8 mouse cellular contexts compared by ENCODE assay signal in genomic region chr17:56183658-56184103, GRCm38 (mm10). TPM values are rescaled to one million over a fixed set of nuclear protein-coding genes. Genes with fewer than 3 reads are reported as not detected.
DNase-seq lines count a peak whose midpoint lies in the region; ATAC-seq lines count a peak whose summit lies in the region.

Mydgf (minus strand) TSS chr17:56183920.

- H3K9ac ChIP-seq in hindbrain, embryonic 11.5 days (ENCODE audit: low read depth, low read length): peak within 1 kb of the TSS; percentile 79

- ATAC-seq in hindbrain, embryonic 11.5 days (ENCODE audit: low FRiP score): peak; percentile 90

- WGBS in hindbrain, embryonic 11.5 days: under 1% methylated on average over 42 of the region's 47 CpGs

- H3K4me1 ChIP-seq in hindbrain, embryonic 11.5 days (replicated peaks; ENCODE audit: control insufficient read depth, insufficient read depth, low read length): peaks cover 6% of the 10 kb centered on the region

- peak; percentile 94 for DNase-seq in Muller cell, postnatal 12 days (ENCODE audit: inconsistent ontology term)
- DNase-seq in cerebellum, adult 9-11 months: peak; percentile 95
- DNase-seq in frontal cortex, adult 2 months (ENCODE audit: extremely low spot score in 1 of 2, low spot score in 1 of 2): peak; percentile 88 to 97
- DNase-seq in hindbrain, embryonic 11.5 days (ENCODE audit: low spot score): peak; percentile 94
- peak; percentile 96 to 98 for DNase-seq in layer of hippocampus, postnatal 10 days (ENCODE audit: low spot score in 2 of 2)
- DNase-seq in lung, postnatal 10 days: peak; percentile 98
- peak; percentile 95 for DNase-seq in ovary, postnatal 36 days (ENCODE audit: low spot score)
- peak; percentile 94 for DNase-seq in thymus, postnatal 25 days

- H3K4me3 ChIP-seq in hindbrain, embryonic 11.5 days (ENCODE audit: low read depth, low read length): peak within 1 kb of the TSS; percentile 58

- H3K4me2 ChIP-seq in hindbrain, embryonic 11.5 days (replicated peaks; ENCODE audit: low read depth, low read length): peak within 1 kb of the TSS; percentile 75

- H3K27ac ChIP-seq in hindbrain, embryonic 11.5 days (ENCODE audit: low read depth, low read length): no peak within 1 kb of the TSS

- no peaks in the 10 kb centered on the region for H3K9me3 ChIP-seq in hindbrain, embryonic 11.5 days (ENCODE audit: control insufficient read depth, low read length)

- peaks cover 8% of the 10 kb centered on the region; the same call in 1 of the 2 replicates for H3K36me3 ChIP-seq in hindbrain, embryonic 11.5 days (ENCODE audit: control insufficient read depth, insufficient read depth, low read length)

- no peaks in the 10 kb centered on the region for H3K27me3 ChIP-seq in hindbrain, embryonic 11.5 days (ENCODE audit: control insufficient read depth, insufficient read depth, low read length)

RNA-seq across cellular contexts. Expression of gene Mydgf, which starts in this region (rescaled TPM):
- 43.1 and 43.8 TPM in 2 replicates for polyA plus RNA-seq in frontal cortex, adult 2 months (2012; rRNA removed)
- polyA plus RNA-seq in hindbrain, embryonic 11.5 days (2014; fragmentation: Nextera tagmentation; extraction: Ambion mirVana): 62.1 and 62.9 TPM in 2 replicates
- 10 to 100 TPM; 48.3 to 53.7 TPM for total RNA-seq in layer of hippocampus, postnatal 10 days (2021)
